Mouse (Mus musculus) limb, embryonic 10.5 days (tissue): ENCODE data around the gene Ppox. TPM values are rescaled to one million over a fixed set of nuclear protein-coding genes. Genes with fewer than 3 reads are reported as not detected.

ENCODE experiments used
- DNase-seq: peaks from one replicate; pipeline ENCODE4 v3.0.0-alpha.2; 2017; ENCODE audit warnings: low spot score
- H3K27ac ChIP-seq: fragments of 300-500 bp; sonication (generic); 2 replicates; pipeline ENCODE4 v1.5.1; 2016; ENCODE audit warnings: mild to moderate bottlenecking
- H3K27me3 ChIP-seq: fragments of 300-500 bp; sonication (generic); 2 replicates; pipeline ENCODE4 v1.6.1; 2016; ENCODE audit warnings: low read depth, mild to moderate bottlenecking; ENCODE audit not compliant: poor library complexity, severe bottlenecking
- H3K36me3 ChIP-seq: fragments of 300-500 bp; sonication (generic); 2 replicates; pipeline ENCODE4 v1.6.1; 2016; ENCODE audit warnings: mild to moderate bottlenecking, moderate library complexity
- H3K4me1 ChIP-seq: fragments of 300-500 bp; sonication (generic); 2 replicates; pipeline ENCODE4 v1.6.1; 2016
- H3K4me3 ChIP-seq: fragments of 300-500 bp; sonication (generic); 2 replicates; pipeline ENCODE4 v1.5.1; 2016; ENCODE audit warnings: mild to moderate bottlenecking, moderate library complexity
- H3K9me3 ChIP-seq: fragments of 300-500 bp; sonication (generic); replicated peaks from 2 replicates; pipeline ENCODE4 v1.6.1; 2016; ENCODE audit warnings: mild to moderate bottlenecking
- WGBS: fragments of 180-500 bp; shearing (Covaris S2); methylation state at CpG from one replicate; pipeline ENCODE4 v1.1.7; 2016; 5-methylcytosine and 5-hydroxymethylcytosine counted together
- polyA plus RNA-seq: library from polyadenylated mRNA; unstranded; fragments of >200 nt; fragmentation: Nextera tagmentation; extraction: Ambion mirVana; gene quantifications from 2 replicates; pipeline ENCODE4 v1.2.1, GENCODE M21; 2016

Ppox gene
- polyA plus RNA-seq, 1 experiment from 2014 or later: 62.3 TPM

GRCm38 (mm10) chr1:171282086-171282805 is 1.3 kb upstream of the Ppox start:
- 81% methylated on average over 18 of the region's 18 CpGs for WGBS
- Histone ChIP-seq H3K36me3 (peaks cover 67% of the 10 kb centered on the region), H3K9me3 (no peaks in the 10 kb centered on the region), H3K4me1 (peaks cover 40% of the 10 kb centered on the region), H3K27me3 (no peaks in the 10 kb centered on the region), H3K27ac (peak overlapping the region; percentile 84; the same call in 1 of the 2 replicates), H3K4me3 (peak overlapping the region; percentile 73)
- peak; percentile 28 for DNase-seq

GRCm38 (mm10) chr1:171281528-171281923 is 540 bp upstream of the Ppox start:
- Histone ChIP-seq H3K27ac (peak overlapping the region; percentile 84), H3K27me3 (no peaks in the 10 kb centered on the region), H3K36me3 (peaks cover 71% of the 10 kb centered on the region), H3K4me3 (peak overlapping the region; percentile 73), H3K4me1 (peaks cover 33% of the 10 kb centered on the region), H3K9me3 (no peaks in the 10 kb centered on the region)
- DNase-seq: no peak
- under 1% methylated on average over 10 of the region's 10 CpGs for WGBS

DNA sequence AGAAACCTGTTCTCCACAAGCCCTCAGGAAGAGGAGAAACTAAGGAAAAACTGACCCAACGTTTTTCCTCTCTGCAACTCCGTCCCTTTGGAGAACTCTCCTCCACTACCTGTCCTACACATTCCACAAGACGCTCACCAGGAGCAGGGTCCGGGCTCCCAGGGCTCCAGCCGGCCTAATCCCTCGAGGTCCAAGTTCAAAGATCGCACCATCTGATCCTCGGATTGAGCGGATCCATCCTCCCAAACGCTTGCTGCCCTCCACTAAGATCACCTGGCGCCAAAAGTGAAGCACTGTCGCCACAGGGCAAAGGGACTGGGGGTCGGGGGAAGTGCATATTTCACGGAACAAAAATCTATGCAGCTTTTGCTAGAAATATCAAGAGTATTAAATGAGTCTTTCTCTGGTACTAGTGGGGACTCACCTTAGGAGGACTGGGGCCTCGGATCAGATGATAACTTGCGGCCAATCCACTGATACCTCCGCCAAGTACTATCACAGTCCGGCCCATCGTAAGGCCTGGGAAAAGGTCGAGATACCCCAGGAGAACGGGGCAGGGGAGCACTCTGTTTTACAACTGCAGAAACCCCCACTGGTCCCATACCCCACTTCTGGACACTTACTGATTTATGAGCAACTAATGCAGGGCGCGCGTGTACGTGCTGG is 603 bp downstream of the Ppox start:
- H3K4me3 ChIP-seq: peak overlapping the region; percentile 73
- H3K9me3 ChIP-seq: no peaks in the 10 kb centered on the region
- H3K4me1 ChIP-seq: peaks cover 25% of the 10 kb centered on the region
- H3K27me3 ChIP-seq: no peaks in the 10 kb centered on the region
- under 1% methylated on average over 25 of the region's 25 CpGs for WGBS
- peaks cover 71% of the 10 kb centered on the region for H3K36me3 ChIP-seq
- DNase-seq: peak; percentile 37
- H3K27ac ChIP-seq: peak overlapping the region; percentile 84

DNA sequence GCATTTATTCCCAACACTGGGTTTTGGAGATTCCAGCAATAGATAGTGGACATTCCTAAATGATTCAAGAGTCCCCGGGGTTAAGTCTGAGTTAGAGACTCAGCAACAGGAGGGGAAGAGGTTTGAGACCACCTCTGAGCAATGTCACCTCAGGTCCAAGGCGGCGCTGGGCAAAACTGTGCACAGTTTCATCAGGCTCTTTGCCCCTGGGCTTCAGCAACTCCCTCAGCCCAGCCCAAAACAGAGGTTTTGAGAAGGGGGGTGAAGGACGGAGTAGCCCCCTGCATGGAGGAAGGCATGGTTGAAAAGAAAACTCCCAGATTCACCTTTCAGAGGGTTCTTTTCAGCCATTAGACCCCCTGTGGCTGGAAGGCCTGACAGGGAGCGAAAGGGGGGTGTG is 1.3 kb downstream of the Ppox start:
- no peaks in the 10 kb centered on the region for H3K27me3 ChIP-seq
- DNase-seq: peak; percentile 23
- H3K4me1 ChIP-seq: peaks cover 23% of the 10 kb centered on the region
- H3K27ac ChIP-seq: peak overlapping the region; percentile 84; the same call in 1 of the 2 replicates
- no peaks in the 10 kb centered on the region for H3K9me3 ChIP-seq
- WGBS: 61% methylated on average over 5 of the region's 5 CpGs
- peaks cover 71% of the 10 kb centered on the region for H3K36me3 ChIP-seq
- peak overlapping the region; percentile 73 for H3K4me3 ChIP-seq

GRCm38 (mm10) chr1:171279012-171279705 is 1.8 kb downstream of the Ppox start:
- H3K36me3 ChIP-seq: peaks cover 71% of the 10 kb centered on the region
- no peak for DNase-seq
- H3K27ac ChIP-seq: no peak overlapping the region
- peaks cover 23% of the 10 kb centered on the region for H3K4me1 ChIP-seq
- H3K9me3 ChIP-seq: no peaks in the 10 kb centered on the region
- H3K4me3 ChIP-seq: peak overlapping the region; percentile 73
- 91% methylated on average over 14 of the region's 14 CpGs for WGBS
- H3K27me3 ChIP-seq: no peaks in the 10 kb centered on the region

- no peaks in the 10 kb centered on the region for H3K9me3 ChIP-seq
- peaks cover 23% of the 10 kb centered on the region for H3K4me1 ChIP-seq
- peaks cover 71% of the 10 kb centered on the region for H3K36me3 ChIP-seq
- DNase-seq: no peak
- WGBS: 94% methylated on average over 8 of the region's 8 CpGs
- no peak overlapping the region for H3K27ac ChIP-seq
- no peaks in the 10 kb centered on the region for H3K27me3 ChIP-seq
- H3K4me3 ChIP-seq: no peak overlapping the region
Measured at GRCm38 (mm10) chr1:171278436-171278835, 2.5 kb downstream of the Ppox start.

DNA sequence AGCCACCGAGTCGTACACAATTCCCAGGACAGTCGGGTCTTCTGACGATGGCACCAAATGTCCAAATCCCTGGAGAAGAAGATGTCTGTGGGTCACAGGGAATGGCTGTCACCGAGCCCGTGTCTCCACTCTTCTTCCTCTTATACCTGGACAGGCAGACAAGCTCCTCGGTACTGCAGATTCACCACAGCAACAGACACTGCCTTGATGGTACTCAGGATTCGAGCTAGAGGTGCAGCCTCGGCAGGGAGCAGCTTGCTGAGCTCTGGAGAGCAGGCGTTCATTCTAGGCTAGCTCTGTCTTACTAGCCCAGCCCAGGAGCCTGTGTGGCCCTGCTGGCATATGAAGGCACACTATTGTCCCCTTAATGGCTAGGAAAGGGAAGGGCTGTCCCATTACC is 3.2 kb downstream of the Ppox start:
- Histone ChIP-seq H3K4me3 (no peak overlapping the region), H3K36me3 (peaks cover 71% of the 10 kb centered on the region), H3K9me3 (no peaks in the 10 kb centered on the region), H3K27ac (no peak overlapping the region), H3K4me1 (peaks cover 23% of the 10 kb centered on the region), H3K27me3 (no peaks in the 10 kb centered on the region)
- DNase-seq: no peak
- 86% methylated on average over 10 of the region's 10 CpGs for WGBS

DNA sequence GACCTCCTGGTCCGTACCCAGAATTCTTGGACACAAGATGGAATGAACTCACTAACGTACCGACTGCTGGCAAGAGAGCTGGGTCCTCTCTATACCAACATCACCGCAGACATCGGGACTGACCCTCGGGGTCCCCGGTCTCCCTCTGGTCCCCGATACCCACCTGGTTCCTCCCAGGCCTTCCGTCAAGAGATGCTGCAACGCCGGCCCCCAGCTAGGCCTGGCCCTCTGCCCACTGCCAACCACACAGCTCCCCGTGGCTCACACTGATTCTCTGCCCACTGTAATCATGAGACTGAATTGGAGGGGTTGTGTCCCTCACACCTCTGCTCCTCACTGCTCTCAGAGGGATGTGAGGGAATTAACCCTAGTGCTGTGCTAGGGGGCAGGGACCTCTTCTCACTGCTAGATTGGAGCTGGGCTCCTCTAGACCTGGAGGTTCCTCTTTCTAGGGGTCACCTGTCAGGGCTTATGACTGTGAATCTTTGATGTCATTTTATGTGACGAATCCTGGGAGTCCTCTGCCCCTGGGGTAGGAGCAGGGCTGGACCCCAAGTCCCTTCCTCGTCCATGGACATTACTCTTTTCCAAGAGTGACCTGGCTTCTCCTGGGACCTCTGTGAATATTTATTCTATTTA is 4.8 kb downstream of the Ppox start:
- no peaks in the 10 kb centered on the region for H3K27me3 ChIP-seq
- H3K27ac ChIP-seq: no peak overlapping the region
- DNase-seq: no peak
- no peak overlapping the region for H3K4me3 ChIP-seq
- WGBS: 95% methylated on average over 14 of the region's 14 CpGs
- H3K4me1 ChIP-seq: peaks cover 17% of the 10 kb centered on the region
- no peaks in the 10 kb centered on the region for H3K9me3 ChIP-seq
- peaks cover 74% of the 10 kb centered on the region for H3K36me3 ChIP-seq

- H3K4me3 ChIP-seq: no peak overlapping the region
- H3K9me3 ChIP-seq: no peaks in the 10 kb centered on the region
- no peaks in the 10 kb centered on the region for H3K27me3 ChIP-seq
- peaks cover 22% of the 10 kb centered on the region for H3K4me1 ChIP-seq
- H3K36me3 ChIP-seq: peaks cover 74% of the 10 kb centered on the region
- no peak for DNase-seq
- H3K27ac ChIP-seq: no peak overlapping the region
- 94% methylated on average over 11 of the region's 11 CpGs for WGBS
Measured at GRCm38 (mm10) chr1:171275144-171275734, 5.7 kb downstream of the Ppox start.

GRCm38 (mm10) chr1:171274171-171274570 is 6.8 kb downstream of the Ppox start:
- Histone ChIP-seq H3K27me3 (no peaks in the 10 kb centered on the region), H3K9me3 (no peaks in the 10 kb centered on the region), H3K4me3 (no peak overlapping the region), H3K27ac (no peak overlapping the region), H3K4me1 (peaks cover 17% of the 10 kb centered on the region), H3K36me3 (peaks cover 74% of the 10 kb centered on the region)
- WGBS: 93% methylated on average over 12 of the region's 12 CpGs
- no peak for DNase-seq

DNA sequence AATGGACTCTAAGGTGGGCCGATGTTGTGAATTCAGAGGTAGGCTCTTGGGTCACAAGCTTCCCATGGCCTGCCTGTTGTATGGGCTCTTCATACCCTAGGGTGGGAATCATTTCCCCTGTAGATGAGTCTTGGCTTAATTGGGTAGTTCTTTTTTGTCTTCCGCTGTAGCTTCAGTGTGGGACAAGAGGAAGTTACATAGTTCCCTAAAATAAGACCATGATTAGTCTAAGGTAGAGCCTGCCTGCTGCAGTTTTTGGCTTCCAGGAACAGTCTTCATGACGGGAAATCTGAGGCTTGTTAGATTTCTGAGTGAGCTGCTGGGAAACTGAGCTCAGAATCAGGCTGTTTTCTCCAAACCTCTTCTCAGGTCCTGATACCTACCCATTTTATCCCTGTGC is 8.9 kb downstream of the Ppox start:
- Histone ChIP-seq H3K27ac (no peak overlapping the region), H3K4me3 (no peak overlapping the region), H3K9me3 (no peaks in the 10 kb centered on the region), H3K36me3 (peaks cover 55% of the 10 kb centered on the region), H3K27me3 (no peaks in the 10 kb centered on the region), H3K4me1 (peaks cover 17% of the 10 kb centered on the region)
- DNase-seq: no peak
- WGBS: 93% methylated on average over 3 of the region's 3 CpGs

GRCm38 (mm10) chr1:171271622-171272021 is 9.4 kb downstream of the Ppox start:
- 76% methylated on average over 10 of the region's 10 CpGs for WGBS
- Histone ChIP-seq H3K36me3 (peaks cover 51% of the 10 kb centered on the region), H3K4me3 (no peak overlapping the region)

More at GRCm38 (mm10) chr1:171271622-171272021, 9.4 kb downstream of the Ppox start:
- H3K4me1 ChIP-seq: peaks cover 17% of the 10 kb centered on the region
- no peak for DNase-seq
- H3K27ac ChIP-seq: no peak overlapping the region
- H3K27me3 ChIP-seq: no peaks in the 10 kb centered on the region
- no peaks in the 10 kb centered on the region for H3K9me3 ChIP-seq
